Mouse (Mus musculus): ENCODE measurements around the gene Prss56. TPM values are rescaled to one million over a fixed set of nuclear protein-coding genes. Genes with fewer than 3 reads are reported as not detected.

Prss56 gene
- polyA plus RNA-seq, 1 experiment from 2014 or later = not detected

GRCm38 (mm10) chr1:87180896-87181295, 2.2 kb upstream of the Prss56 start:
- H3K9me3 ChIP-seq (replicated peaks; ENCODE audit: control insufficient read depth, low read length) = no peaks in the 10 kb centered on the region
- H3K4me1 ChIP-seq (ENCODE audit: control insufficient read depth, insufficient read depth, low read length) = peaks cover 7% of the 10 kb centered on the region
- no peak overlapping the region for H3K4me3 ChIP-seq (replicated peaks; ENCODE audit: low read length)
- H3K36me3 ChIP-seq (ENCODE audit: control insufficient read depth, insufficient read depth, low read length) = no peaks in the 10 kb centered on the region
- no peak overlapping the region for H3K4me2 ChIP-seq (ENCODE audit: low read depth, low read length)
- no peak for ATAC-seq (ENCODE audit: insufficient read depth, low FRiP score)
- H3K27ac ChIP-seq (ENCODE audit: low read length) = no peak overlapping the region
- 36% methylated on average over 5 of the region's 5 CpGs for WGBS
- no peak overlapping the region for H3K9ac ChIP-seq (ENCODE audit: low read length)
- peaks cover 25% of the 10 kb centered on the region for H3K27me3 ChIP-seq (ENCODE audit: control insufficient read depth, insufficient read depth, low read length)

- no peak for ATAC-seq (ENCODE audit: insufficient read depth, low FRiP score)
Measured at GRCm38 (mm10) chr1:87183998-87184750, 1.1 kb downstream of the Prss56 start.

GRCm38 (mm10) chr1:87184751-87185139, 1.6 kb downstream of the Prss56 start:
- no peak for ATAC-seq (ENCODE audit: insufficient read depth, low FRiP score)
- Histone ChIP-seq H3K4me1 (ENCODE audit: control insufficient read depth, insufficient read depth, low read length) (peaks cover 3% of the 10 kb centered on the region; the same call in 1 of the 2 replicates), H3K4me3 (replicated peaks; ENCODE audit: low read length) (no peak overlapping the region), H3K9me3 (replicated peaks; ENCODE audit: control insufficient read depth, low read length) (no peaks in the 10 kb centered on the region), H3K27me3 (ENCODE audit: control insufficient read depth, insufficient read depth, low read length) (peaks cover 42% of the 10 kb centered on the region), H3K4me2 (ENCODE audit: low read depth, low read length) (peak overlapping the region; percentile 10; the same call in 1 of the 2 replicates), H3K27ac (ENCODE audit: low read length) (no peak overlapping the region), H3K36me3 (ENCODE audit: control insufficient read depth, insufficient read depth, low read length) (no peaks in the 10 kb centered on the region), H3K9ac (ENCODE audit: low read length) (no peak overlapping the region)
- WGBS = 16% methylated on average over 20 of the region's 20 CpGs

More at GRCm38 (mm10) chr1:87183998-87184750, 1.1 kb downstream of the Prss56 start:
- peak overlapping the region; percentile 10; the same call in 1 of the 2 replicates for H3K4me2 ChIP-seq (ENCODE audit: low read depth, low read length)
- no peak overlapping the region for H3K9ac ChIP-seq (ENCODE audit: low read length)
- no peak overlapping the region for H3K4me3 ChIP-seq (replicated peaks; ENCODE audit: low read length)
- H3K4me1 ChIP-seq (ENCODE audit: control insufficient read depth, insufficient read depth, low read length) = peaks cover 3% of the 10 kb centered on the region; the same call in 1 of the 2 replicates
- peaks cover 42% of the 10 kb centered on the region for H3K27me3 ChIP-seq (ENCODE audit: control insufficient read depth, insufficient read depth, low read length)
- WGBS = 31% methylated on average over 15 of the region's 15 CpGs
- no peaks in the 10 kb centered on the region for H3K9me3 ChIP-seq (replicated peaks; ENCODE audit: control insufficient read depth, low read length)
- H3K36me3 ChIP-seq (ENCODE audit: control insufficient read depth, insufficient read depth, low read length) = no peaks in the 10 kb centered on the region
- no peak overlapping the region for H3K27ac ChIP-seq (ENCODE audit: low read length)

- Histone ChIP-seq H3K27ac (ENCODE audit: low read length) (no peak overlapping the region), H3K36me3 (ENCODE audit: control insufficient read depth, insufficient read depth, low read length) (no peaks in the 10 kb centered on the region), H3K9me3 (replicated peaks; ENCODE audit: control insufficient read depth, low read length) (no peaks in the 10 kb centered on the region), H3K4me3 (replicated peaks; ENCODE audit: low read length) (no peak overlapping the region), H3K4me2 (ENCODE audit: low read depth, low read length) (no peak overlapping the region), H3K9ac (ENCODE audit: low read length) (no peak overlapping the region), H3K27me3 (ENCODE audit: control insufficient read depth, insufficient read depth, low read length) (peaks cover 42% of the 10 kb centered on the region), H3K4me1 (ENCODE audit: control insufficient read depth, insufficient read depth, low read length) (peaks cover 3% of the 10 kb centered on the region; the same call in 1 of the 2 replicates)
- no peak for ATAC-seq (ENCODE audit: insufficient read depth, low FRiP score)
- WGBS = 17% methylated on average over 13 of the region's 13 CpGs
Measured at GRCm38 (mm10) chr1:87185526-87185925, 2.4 kb downstream of the Prss56 start.

- no peaks in the 10 kb centered on the region for H3K9me3 ChIP-seq (replicated peaks; ENCODE audit: control insufficient read depth, low read length)
- H3K36me3 ChIP-seq (ENCODE audit: control insufficient read depth, insufficient read depth, low read length) = no peaks in the 10 kb centered on the region
- ATAC-seq (ENCODE audit: insufficient read depth, low FRiP score) = 0 out of 2 replicates have a peak, but pooled peaks have one; percentile 18
- 3% methylated on average over 54 of the region's 54 CpGs for WGBS
- H3K27ac ChIP-seq (ENCODE audit: low read length) = no peak overlapping the region
- peak overlapping the region; percentile 72 for H3K9ac ChIP-seq (ENCODE audit: low read length)
- peaks cover 42% of the 10 kb centered on the region for H3K27me3 ChIP-seq (ENCODE audit: control insufficient read depth, insufficient read depth, low read length)
- peak overlapping the region; percentile 98 for H3K4me2 ChIP-seq (ENCODE audit: low read depth, low read length)
- peak overlapping the region; percentile 60 for H3K4me3 ChIP-seq (replicated peaks; ENCODE audit: low read length)
- H3K4me1 ChIP-seq (ENCODE audit: control insufficient read depth, insufficient read depth, low read length) = peaks cover 3% of the 10 kb centered on the region; the same call in 1 of the 2 replicates
Measured at GRCm38 (mm10) chr1:87186261-87187036, 3.3 kb downstream of the Prss56 start.

- H3K9me3 ChIP-seq (replicated peaks; ENCODE audit: control insufficient read depth, low read length) = no peaks in the 10 kb centered on the region
- H3K27me3 ChIP-seq (ENCODE audit: control insufficient read depth, insufficient read depth, low read length) = peaks cover 42% of the 10 kb centered on the region
- under 1% methylated on average over 15 of the region's 15 CpGs for WGBS
- H3K4me3 ChIP-seq (replicated peaks; ENCODE audit: low read length) = peak overlapping the region; percentile 60
- H3K9ac ChIP-seq (ENCODE audit: low read length) = peak overlapping the region; percentile 72
- no peak overlapping the region for H3K27ac ChIP-seq (ENCODE audit: low read length)
- peaks cover 3% of the 10 kb centered on the region; the same call in 1 of the 2 replicates for H3K4me1 ChIP-seq (ENCODE audit: control insufficient read depth, insufficient read depth, low read length)
- 0 out of 2 replicates have a peak, but pooled peaks have one; percentile 25 for ATAC-seq (ENCODE audit: insufficient read depth, low FRiP score)
- H3K4me2 ChIP-seq (ENCODE audit: low read depth, low read length) = peak overlapping the region; percentile 98
- no peaks in the 10 kb centered on the region for H3K36me3 ChIP-seq (ENCODE audit: control insufficient read depth, insufficient read depth, low read length)
Measured at GRCm38 (mm10) chr1:87187037-87187355, 3.9 kb downstream of the Prss56 start.

- ATAC-seq (ENCODE audit: insufficient read depth, low FRiP score) = no peak
Measured at GRCm38 (mm10) chr1:87190429-87190828, 7.3 kb downstream of the Prss56 start, which contains the start of gene Chrnd. TSS of gene Chrnd (plus strand) at chr1:87190607.

GRCm38 (mm10) chr1:87197296-87197695, 14.2 kb downstream of the Prss56 start:
- no peak overlapping the region for H3K27ac ChIP-seq (ENCODE audit: low read length)
- 76% methylated on average over 9 of the region's 9 CpGs for WGBS
- H3K36me3 ChIP-seq (ENCODE audit: control insufficient read depth, insufficient read depth, low read length) = no peaks in the 10 kb centered on the region
- H3K4me3 ChIP-seq (replicated peaks; ENCODE audit: low read length) = no peak overlapping the region
- no peak overlapping the region for H3K9ac ChIP-seq (ENCODE audit: low read length)
- no peak overlapping the region for H3K4me2 ChIP-seq (ENCODE audit: low read depth, low read length)
- no peak for ATAC-seq (ENCODE audit: insufficient read depth, low FRiP score)
- no peaks in the 10 kb centered on the region for H3K4me1 ChIP-seq (ENCODE audit: control insufficient read depth, insufficient read depth, low read length)
- no peaks in the 10 kb centered on the region for H3K27me3 ChIP-seq (ENCODE audit: control insufficient read depth, insufficient read depth, low read length)
- no peaks in the 10 kb centered on the region for H3K9me3 ChIP-seq (replicated peaks; ENCODE audit: control insufficient read depth, low read length)

More at GRCm38 (mm10) chr1:87190429-87190828, 7.3 kb downstream of the Prss56 start, which contains the start of gene Chrnd:
- H3K27ac ChIP-seq (ENCODE audit: low read length) = no peak within 1 kb of the TSS
- peaks cover 21% of the 10 kb centered on the region for H3K27me3 ChIP-seq (ENCODE audit: control insufficient read depth, insufficient read depth, low read length)
- no peaks in the 10 kb centered on the region for H3K36me3 ChIP-seq (ENCODE audit: control insufficient read depth, insufficient read depth, low read length)
- no peaks in the 10 kb centered on the region; the same call in 1 of the 2 replicates for H3K4me1 ChIP-seq (ENCODE audit: control insufficient read depth, insufficient read depth, low read length)
- no peak within 1 kb of the TSS for H3K4me3 ChIP-seq (replicated peaks; ENCODE audit: low read length)
- H3K4me2 ChIP-seq (ENCODE audit: low read depth, low read length) = no peak within 1 kb of the TSS
- H3K9ac ChIP-seq (ENCODE audit: low read length) = no peak within 1 kb of the TSS
- WGBS = 23% methylated on average over 4 of the region's 4 CpGs
- no peaks in the 10 kb centered on the region for H3K9me3 ChIP-seq (replicated peaks; ENCODE audit: control insufficient read depth, low read length)

Measured in stomach, embryonic 16.5 days (tissue).